13 mouse cellular contexts compared by ENCODE assay signal in genomic region chr4:133156831-133157230, GRCm38 (mm10). TPM values are rescaled to one million over a fixed set of nuclear protein-coding genes. Genes with fewer than 3 reads are reported as not detected.
DNase-seq lines count a peak whose midpoint lies in the region; TF ChIP-seq lines count a peak whose summit lies in the region.
"Had no signal": no experiment of that assay in that cellular context is flagged by ENCODE, and none has a peak within 500 bp of the region (broad histone marks: within the 10 kb centered on the region; RNA-seq: fewer than 3 reads in every experiment).

No protein-coding gene starts in this region.

- no peak for TF ChIP-seq POLR2A in heart, adult 2 months (IDR thresholded peaks at IDR 0.05; ENCODE audit: insufficient read depth, low read depth, low read length)
- no peak for TF ChIP-seq POLR2A in brain, embryonic 14.5 days (IDR thresholded peaks at IDR 0.05; ENCODE audit: borderline replicate concordance, extremely low read depth, insufficient read depth, insufficient read length, poor library complexity, severe bottlenecking)

- no peak overlapping the region for H3K4me3 ChIP-seq in heart, adult 2 months
- H3K4me3 ChIP-seq in left cerebral cortex, adult 2 months: no peak overlapping the region
- H3K4me3 ChIP-seq: embryonic facial prominence, embryonic 12.5 days; hindbrain, embryonic 15.5 days; lung, embryonic 15.5 days; midbrain, embryonic 13.5 days had no signal

- no peak for TF ChIP-seq EP300 in heart, adult 2 months (IDR thresholded peaks at IDR 0.05; ENCODE audit: insufficient read depth, low read depth, low read length)

- H3K79me2 ChIP-seq in heart, adult 2 months (replicated peaks; ENCODE audit: control insufficient read depth, insufficient read depth, low read length): peaks cover 14% of the 10 kb centered on the region

- H3K36me3 ChIP-seq in heart, adult 2 months (ENCODE audit: control insufficient read depth, insufficient read depth, low read length): peaks cover 43% of the 10 kb centered on the region
- H3K36me3 ChIP-seq: embryonic facial prominence, embryonic 12.5 days; hindbrain, embryonic 15.5 days; midbrain, embryonic 13.5 days had no signal

- intact Hi-C loops in heart, adult 2 months (cut with DNase I): no loop called here
- intact Hi-C loops in heart, postnatal 10 days (cut with DNase I): no loop called here
- intact Hi-C loops in left cerebral cortex, postnatal 4 days (cut with DNase I): no loop called here
- intact Hi-C loops in left cerebral cortex, adult 2 months (cut with DNase I): no loop called here

- H3K4me1 ChIP-seq in heart, adult 2 months (ENCODE audit: control insufficient read depth, insufficient read depth, low read length): peaks cover 36% of the 10 kb centered on the region
- H3K4me1 ChIP-seq: embryonic facial prominence, embryonic 12.5 days; hindbrain, embryonic 15.5 days had no signal

- H3K27ac ChIP-seq in heart, adult 2 months: peak overlapping the region; percentile 40
- H3K27ac ChIP-seq in left cerebral cortex, adult 2 months: no peak overlapping the region
- H3K27ac ChIP-seq: embryonic facial prominence, embryonic 12.5 days; hindbrain, embryonic 15.5 days; lung, embryonic 15.5 days; midbrain, embryonic 13.5 days had no signal

- 37% methylated on average over 10 of the region's 10 CpGs for WGBS in heart, adult 2 months

- no peaks in the 10 kb centered on the region for H3K27me3 ChIP-seq in heart, adult 2 months (ENCODE audit: control insufficient read depth, insufficient read depth, low read length)
- H3K27me3 ChIP-seq: embryonic facial prominence, embryonic 12.5 days; hindbrain, embryonic 15.5 days; lung, embryonic 15.5 days; midbrain, embryonic 13.5 days had no signal

- H3K9ac ChIP-seq in heart, adult 2 months (ENCODE audit: low read depth, low read length): peak overlapping the region; percentile 29; the same call in 1 of the 2 replicates
- H3K9ac ChIP-seq: embryonic facial prominence, embryonic 12.5 days; hindbrain, embryonic 15.5 days; lung, embryonic 15.5 days; midbrain, embryonic 13.5 days had no signal

- DNase-seq in heart, adult 2 months: no peak
- no peak for DNase-seq in heart, postnatal 10 days
- peak; percentile 18 for DNase-seq in left cerebral cortex, postnatal 4 days
- no peak for DNase-seq in left cerebral cortex, adult 2 months (ENCODE audit: extremely low spot score in 1 of 2, low spot score in 2 of 2)
- peak; percentile 64 for DNase-seq in brain, embryonic 14.5 days (ENCODE audit: low read depth)
- DNase-seq in cerebellum, postnatal 14 days: peak; percentile 62 to 63
- no peak for DNase-seq in right cerebral cortex, postnatal 14 days
- DNase-seq: gastrocnemius, postnatal 25 days; kidney, adult 9 months had no signal

- TF ChIP-seq CTCF in heart, adult 2 months (IDR thresholded peaks at IDR 0.05): no peak
- no peak for TF ChIP-seq CTCF in left cerebral cortex, adult 2 months (IDR thresholded peaks at IDR 0.05)
- no peak for TF ChIP-seq CTCF in brain, embryonic 14.5 days (IDR thresholded peaks at IDR 0.05; ENCODE audit: borderline replicate concordance, extremely low read depth, insufficient read depth, insufficient read length)

RNA-seq across cellular contexts. Expression of gene Wasf2, which starts 26.5 kb away (rescaled TPM):
- 10 to 100 TPM; 77.5 to 83.8 TPM for total RNA-seq in heart, adult 2 months (2021)
- polyA plus RNA-seq in heart, adult 2 months (2012; rRNA removed): 34.6 and 39.7 TPM in 2 replicates
- 100 to 1,000 TPM; 134 to 164 TPM for total RNA-seq in heart, postnatal 10 days (2021)
- total RNA-seq in left cerebral cortex, postnatal 4 days (2021): 10 to 100 TPM; 34.0 to 35.7 TPM
- total RNA-seq in left cerebral cortex, adult 2 months (2021): 10 to 100 TPM; 25.7 to 34.3 TPM
- polyA plus RNA-seq in brain, embryonic 14.5 days (2012; rRNA removed): 19.0 and 25.5 TPM in 2 replicates

RNA-seq across cellular contexts. Expression of gene Cd164l2, which starts 55.1 kb away (rescaled TPM):
- total RNA-seq in heart, adult 2 months (2021): not detected
- 0.53 and 0.66 TPM in 2 replicates for polyA plus RNA-seq in heart, adult 2 months (2012; rRNA removed)
- not detected for total RNA-seq in heart, postnatal 10 days (2021)
- 1 to 10 TPM in 1 of 2 experiments, under 1 TPM in 1; 0.72 to 1.8 TPM for total RNA-seq in left cerebral cortex, postnatal 4 days (2021)
- 1 to 10 TPM; 7.3 to 7.7 TPM for total RNA-seq in left cerebral cortex, adult 2 months (2021)
- 0.74 and 0.85 TPM in 2 replicates for polyA plus RNA-seq in brain, embryonic 14.5 days (2012; rRNA removed)
- total RNA-seq: gastrocnemius, postnatal 25 days had no signal

RNA-seq across cellular contexts. Expression of gene Gpr3, which starts 55.5 kb away (rescaled TPM):
- total RNA-seq in heart, adult 2 months (2021): under 1 TPM in 1 of 2 experiments, not detected in 1; 0.11 TPM
- polyA plus RNA-seq in heart, adult 2 months (2012; rRNA removed): 0.15 and 0.37 TPM in 2 replicates
- under 1 TPM in 1 of 2 experiments, not detected in 1; 0.12 TPM for total RNA-seq in heart, postnatal 10 days (2021)
- 1 to 10 TPM; 2.0 to 2.1 TPM for total RNA-seq in left cerebral cortex, postnatal 4 days (2021)
- 10 to 100 TPM; 12.5 to 15.6 TPM for total RNA-seq in left cerebral cortex, adult 2 months (2021)
- 2.7 and 3.1 TPM in 2 replicates for polyA plus RNA-seq in brain, embryonic 14.5 days (2012; rRNA removed)
- total RNA-seq: gastrocnemius, postnatal 25 days had no signal
- polyA plus RNA-seq: embryonic facial prominence, embryonic 12.5 days had no signal

Comparison
In these comparisons a context has a peak if more than half of its experiments do, and no peak if none do; other contexts are left out.
1. DNase-seq: peak in left cerebral cortex, postnatal 4 days (single experiment), brain, embryonic 14.5 days (single experiment) and cerebellum, postnatal 14 days (2 of 2); none in heart, adult 2 months (0 of 2), heart, postnatal 10 days (0 of 2), left cerebral cortex, adult 2 months (0 of 2) and right cerebral cortex, postnatal 14 days (single experiment).
2. RNA of gene Gpr3, which starts 55.5 kb away (total RNA-seq): 12.5 to 15.6 TPM in left cerebral cortex, adult 2 months; 2.0 to 2.1 TPM in left cerebral cortex, postnatal 4 days, 0.12 TPM in heart, postnatal 10 days and 0.11 TPM in heart, adult 2 months; every median in the first group is over 4 times any median in the second.